Mouse (Mus musculus): Measurements from ENCODE around the gene 4932411N23Rik. TPM values are rescaled to one million over a fixed set of nuclear protein-coding genes. Genes with fewer than 3 reads are reported as not detected.
"Not testable (repeated sequence)": the region's sequence is repeated elsewhere in the genome, so short reads cannot be mapped to it uniquely, and the experiment has no call there.

4932411N23Rik gene
- polyA plus RNA-seq (2015; fragmentation: Nextera tagmentation; extraction: Ambion mirVana), result not detected in 2 replicates

GRCm38 (mm10) chrX:126815768-126816167 lies at the start of gene 4932411N23Rik:
TSS of gene 4932411N23Rik (minus strand) at chrX:126815868.
- no peaks in the 10 kb centered on the region for H3K4me1 ChIP-seq
- H3K27ac ChIP-seq (replicated peaks), result no peak within 1 kb of the TSS
- H3K4me3 ChIP-seq, result no peak within 1 kb of the TSS
- H3K27me3 ChIP-seq (replicated peaks), result no peaks in the 10 kb centered on the region
- no peaks in the 10 kb centered on the region for H3K9me3 ChIP-seq
- ATAC-seq (ENCODE audit: extremely low read depth, insufficient number of reproducible peaks, low FRiP score, low TSS enrichment), result no peak
- no peak within 1 kb of the TSS for H3K4me2 ChIP-seq
- H3K36me3 ChIP-seq, result no peaks in the 10 kb centered on the region
- H3K9ac ChIP-seq, result no peak within 1 kb of the TSS

GRCm38 (mm10) chrX:126779895-126780294 lies 35.8 kb downstream of the 4932411N23Rik start:
- Histone ChIP-seq H3K4me2 (no peak overlapping the region), H3K4me1 (no peaks in the 10 kb centered on the region), H3K9ac (no peak overlapping the region), H3K27ac (replicated peaks) (no peak overlapping the region), H3K9me3 (no peaks in the 10 kb centered on the region), H3K36me3 (no peaks in the 10 kb centered on the region), H3K27me3 (replicated peaks) (no peaks in the 10 kb centered on the region), H3K4me3 (no peak overlapping the region)
- ATAC-seq (ENCODE audit: extremely low read depth, insufficient number of reproducible peaks, low FRiP score, low TSS enrichment), result no peak
- 74% methylated on average over 5 of the region's 5 CpGs for WGBS

GRCm38 (mm10) chrX:126777643-126778042 lies 38.0 kb downstream of the 4932411N23Rik start:
- WGBS, result 73% methylated on average over 5 of the region's 6 CpGs
- ATAC-seq (ENCODE audit: extremely low read depth, insufficient number of reproducible peaks, low FRiP score, low TSS enrichment), result not testable (repeated sequence)

GRCm38 (mm10) chrX:126774846-126775245 lies 40.8 kb downstream of the 4932411N23Rik start:
- WGBS, result 72% methylated on average over 5 of the region's 5 CpGs

More at GRCm38 (mm10) chrX:126777643-126778042, 38.0 kb downstream of the 4932411N23Rik start:
- not testable (repeated sequence) for H3K9ac ChIP-seq; H3K9me3 ChIP-seq; H3K36me3 ChIP-seq; H3K27me3 ChIP-seq (replicated peaks); H3K4me3 ChIP-seq; H3K4me1 ChIP-seq; H3K4me2 ChIP-seq; H3K27ac ChIP-seq (replicated peaks)

GRCm38 (mm10) chrX:126773511-126773910 lies 42.2 kb downstream of the 4932411N23Rik start:
- not testable (repeated sequence) for H3K4me1 ChIP-seq; H3K4me2 ChIP-seq; H3K27ac ChIP-seq (replicated peaks); H3K4me3 ChIP-seq; H3K27me3 ChIP-seq (replicated peaks); H3K9me3 ChIP-seq; H3K9ac ChIP-seq; H3K36me3 ChIP-seq; ATAC-seq (ENCODE audit: extremely low read depth, insufficient number of reproducible peaks, low FRiP score, low TSS enrichment)
- 61% methylated on average over 5 of the region's 6 CpGs for WGBS

More at GRCm38 (mm10) chrX:126774846-126775245, 40.8 kb downstream of the 4932411N23Rik start:
- not testable (repeated sequence) for H3K9me3 ChIP-seq; H3K4me1 ChIP-seq; ATAC-seq (ENCODE audit: extremely low read depth, insufficient number of reproducible peaks, low FRiP score, low TSS enrichment); H3K4me2 ChIP-seq; H3K27me3 ChIP-seq (replicated peaks); H3K36me3 ChIP-seq; H3K9ac ChIP-seq; H3K27ac ChIP-seq (replicated peaks); H3K4me3 ChIP-seq

Other genes with a start within 250 kb of the 4932411N23Rik start
- gene Gm382, start 224.1 kb upstream of the 4932411N23Rik start, polyA plus RNA-seq (2015; fragmentation: Nextera tagmentation; extraction: Ambion mirVana), result not detected in 2 replicates